Mouse (Mus musculus): ENCODE results near the gene Smad3. TPM values are rescaled to one million over a fixed set of nuclear protein-coding genes. Genes with fewer than 3 reads are reported as not detected.
A peak's percentile ranks its signal among the peaks of the same experiment; 100 is the strongest.

Gene Smad3
- total RNA-seq, 2 experiments from 2014 or later = 24.4 to 31.8 TPM

DNA sequence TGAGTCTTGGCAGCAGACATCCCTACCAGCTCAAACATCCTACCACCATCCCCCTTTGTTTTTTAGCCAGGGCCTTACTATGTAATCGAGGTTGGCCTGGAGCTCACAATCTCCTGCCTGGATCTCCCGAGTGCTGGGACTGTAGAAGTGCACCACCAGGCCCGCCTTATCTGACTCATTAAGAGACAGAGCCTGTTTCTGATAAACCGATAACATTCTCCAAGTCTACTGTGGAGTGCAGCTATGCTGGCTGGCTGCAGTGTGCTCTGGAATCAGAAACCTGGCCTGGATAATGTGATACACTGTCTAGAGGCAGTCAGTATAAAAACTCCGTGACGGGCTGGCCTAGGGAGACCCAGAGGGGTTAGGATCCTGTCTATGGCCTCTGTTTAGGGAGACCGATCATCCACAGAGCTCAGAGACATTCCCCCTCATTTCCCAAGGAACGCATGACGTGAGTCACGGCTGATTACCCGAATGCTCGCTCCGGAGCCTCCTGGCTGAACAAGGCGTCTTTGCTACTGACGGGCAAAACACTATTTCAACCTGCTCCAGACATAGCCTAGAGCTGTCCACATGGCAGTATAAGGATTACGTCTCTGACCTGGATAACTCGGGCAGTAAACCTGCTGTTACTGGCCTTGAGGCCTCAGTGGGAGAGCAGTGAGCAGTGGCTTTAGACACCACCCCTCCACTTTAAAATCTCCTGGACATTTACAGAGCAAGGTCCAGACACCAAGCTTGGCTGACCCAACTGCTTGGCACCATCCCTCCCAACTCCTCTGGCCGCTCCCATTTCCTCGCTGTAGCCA, 11.8 kb downstream of the Smad3 start:
- DNase-seq = peak; percentile 49

DNA sequence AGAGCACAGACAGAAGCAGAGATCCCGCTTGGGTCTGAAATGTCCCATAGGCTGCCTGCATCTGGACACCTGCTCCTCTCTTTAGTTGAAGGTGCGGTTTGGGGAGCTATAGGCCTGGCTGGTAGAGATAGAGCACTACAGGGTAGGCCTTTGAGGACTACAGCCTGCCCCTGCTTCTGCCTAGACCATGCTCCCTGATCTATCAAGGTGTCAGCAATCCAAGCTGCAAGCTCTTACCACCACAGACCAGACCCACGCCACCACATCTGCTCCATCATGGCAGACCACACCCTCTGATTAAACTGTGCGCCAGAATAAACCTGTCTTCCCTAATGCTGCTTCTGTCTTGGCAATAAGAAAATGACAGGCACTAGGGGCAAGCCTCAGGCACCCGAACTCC, 13.2 kb downstream of the Smad3 start:
- no peak for DNase-seq

DNA sequence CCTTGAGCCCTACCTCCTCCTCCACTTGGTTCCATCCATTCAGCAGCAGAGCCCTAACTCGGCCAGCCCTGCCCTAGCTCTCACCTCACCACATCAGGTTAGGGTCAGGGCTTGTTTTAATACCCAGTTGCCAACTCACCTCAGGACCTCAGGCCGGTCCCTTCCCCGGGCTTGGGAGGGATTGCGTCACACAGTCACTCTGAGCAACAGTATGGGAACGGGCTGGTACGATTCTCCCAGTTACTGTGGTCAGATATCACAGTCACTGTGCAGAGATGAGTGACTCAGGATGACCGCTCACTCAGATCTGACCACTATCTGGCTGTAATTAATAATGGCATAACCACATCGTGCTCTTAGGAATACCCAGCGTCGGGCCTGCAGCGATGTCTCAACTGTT, 14.0 kb downstream of the Smad3 start:
- no peak for DNase-seq

DNA sequence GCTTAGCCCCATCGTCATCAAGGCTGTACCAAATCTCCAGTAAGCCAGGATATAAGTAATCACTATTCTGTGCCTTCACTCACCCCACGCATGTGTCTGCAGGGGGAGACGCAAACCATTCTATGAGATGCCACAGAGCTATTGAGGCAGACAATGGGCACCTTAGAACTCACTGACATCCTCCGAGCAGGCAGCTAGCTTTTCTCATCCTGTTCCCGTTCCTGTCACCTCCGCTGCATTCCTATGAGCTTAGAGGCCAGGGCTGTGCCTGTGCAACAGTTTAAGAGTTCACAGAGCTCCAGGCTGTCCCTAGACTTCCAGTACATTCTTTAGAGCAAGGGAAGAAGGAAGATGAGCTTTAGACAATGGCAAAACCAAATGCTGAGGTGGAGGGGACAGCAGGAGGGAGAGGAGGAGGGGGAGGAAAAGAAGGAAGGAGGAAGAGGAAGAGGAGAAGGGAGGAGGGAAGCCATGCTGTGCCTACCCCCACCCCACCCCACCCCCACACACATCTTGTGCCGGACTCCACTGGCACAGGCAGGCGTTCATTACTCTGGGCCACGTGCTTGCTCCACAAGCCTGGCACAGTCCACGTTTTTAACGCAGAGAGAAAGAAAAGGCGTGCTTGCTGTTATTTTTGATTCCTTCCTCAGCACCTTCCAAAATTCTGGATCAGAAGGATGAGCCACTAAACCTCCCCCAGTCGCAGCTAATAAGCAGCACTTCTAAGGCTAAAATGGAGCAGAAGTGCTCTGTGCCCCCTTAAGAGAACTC, 14.7 kb downstream of the Smad3 start:
- no peak for DNase-seq

DNA sequence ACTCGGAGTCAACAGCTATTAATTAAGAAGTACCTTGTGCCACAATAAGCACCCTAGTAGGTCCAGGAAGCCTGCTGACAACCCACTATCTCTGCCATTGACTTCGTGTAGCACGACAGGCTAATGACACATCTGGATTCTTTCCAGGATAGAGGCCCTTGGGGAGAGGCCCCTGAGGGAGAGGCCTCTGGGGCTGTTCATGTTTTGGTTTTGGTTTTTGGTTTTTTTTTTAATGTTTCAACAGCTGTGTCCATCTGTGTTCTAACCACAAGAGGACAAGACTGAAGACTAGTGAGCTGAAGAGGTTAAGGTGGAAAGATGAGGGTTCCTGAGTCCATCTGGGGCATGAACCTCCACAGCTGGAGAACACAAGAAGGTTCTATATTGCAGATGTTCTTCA, 15.5 kb downstream of the Smad3 start:
- peak; percentile 69 for DNase-seq

DNA sequence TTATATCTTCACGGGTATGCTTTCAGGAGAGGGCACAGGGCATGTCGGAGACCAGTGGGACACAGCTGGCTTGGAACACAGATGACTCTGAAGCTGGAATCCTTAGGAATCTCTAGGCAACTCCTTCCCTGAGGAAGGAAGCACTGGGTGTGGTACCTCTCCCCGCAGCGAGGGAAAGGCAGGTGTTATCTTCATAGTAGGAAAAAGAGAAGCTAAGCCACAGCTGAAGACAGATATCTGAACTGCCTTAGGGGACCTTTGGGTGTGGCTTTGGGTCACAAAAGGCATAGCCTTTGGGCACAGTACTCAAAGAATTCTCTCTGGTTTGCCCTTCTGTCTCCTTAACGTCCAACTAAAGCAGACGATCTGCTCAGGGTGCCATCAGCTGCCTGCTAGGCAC, 16.0 kb downstream of the Smad3 start:
- no peak for DNase-seq

DNA sequence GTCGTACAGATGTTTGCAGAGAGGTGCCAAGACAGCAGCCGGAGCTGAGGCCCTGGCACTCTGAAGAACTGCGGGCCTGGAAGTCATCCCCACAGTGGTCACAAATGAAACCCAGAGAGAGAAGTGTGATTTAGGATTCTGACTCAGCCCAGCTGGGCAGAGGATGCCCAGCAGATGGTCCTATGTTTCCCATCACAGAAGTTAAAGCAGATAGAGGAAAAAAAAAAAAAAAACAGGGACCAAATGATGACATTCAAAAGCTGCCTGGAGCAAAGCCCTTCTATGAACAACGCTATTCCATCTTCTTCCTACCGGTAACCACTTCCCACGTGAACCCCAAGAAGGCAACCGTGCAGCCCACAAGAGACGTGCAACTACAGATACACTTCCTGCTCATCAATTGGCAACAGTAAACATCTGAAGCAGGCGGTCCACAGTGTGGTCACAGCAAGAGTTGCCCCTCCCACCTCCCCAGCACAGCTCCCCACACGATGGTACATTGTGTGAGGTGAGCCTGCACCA, 17.4 kb downstream of the Smad3 start:
- DNase-seq = no peak

DNA sequence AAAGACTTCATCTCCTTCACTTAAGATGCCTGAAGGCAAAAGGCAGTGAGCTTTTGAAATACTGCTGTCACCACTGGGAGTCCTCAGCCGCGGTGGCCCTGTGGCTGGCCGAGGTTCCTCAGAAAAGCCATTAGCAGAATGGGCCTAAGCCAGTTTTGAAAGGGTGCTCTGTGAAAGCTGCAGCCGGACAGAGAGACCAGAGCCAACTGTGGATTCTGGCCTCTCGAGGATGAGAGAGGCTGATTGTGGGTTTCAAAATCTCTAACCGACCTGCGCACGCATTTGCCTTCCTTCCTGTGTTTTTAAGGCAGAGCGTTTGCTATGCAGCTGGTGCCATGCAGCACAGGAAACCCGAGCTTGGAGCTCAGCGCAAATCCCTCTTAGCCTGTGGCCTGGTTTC, 19.0 kb downstream of the Smad3 start:
- DNase-seq = peak; percentile 56

DNA sequence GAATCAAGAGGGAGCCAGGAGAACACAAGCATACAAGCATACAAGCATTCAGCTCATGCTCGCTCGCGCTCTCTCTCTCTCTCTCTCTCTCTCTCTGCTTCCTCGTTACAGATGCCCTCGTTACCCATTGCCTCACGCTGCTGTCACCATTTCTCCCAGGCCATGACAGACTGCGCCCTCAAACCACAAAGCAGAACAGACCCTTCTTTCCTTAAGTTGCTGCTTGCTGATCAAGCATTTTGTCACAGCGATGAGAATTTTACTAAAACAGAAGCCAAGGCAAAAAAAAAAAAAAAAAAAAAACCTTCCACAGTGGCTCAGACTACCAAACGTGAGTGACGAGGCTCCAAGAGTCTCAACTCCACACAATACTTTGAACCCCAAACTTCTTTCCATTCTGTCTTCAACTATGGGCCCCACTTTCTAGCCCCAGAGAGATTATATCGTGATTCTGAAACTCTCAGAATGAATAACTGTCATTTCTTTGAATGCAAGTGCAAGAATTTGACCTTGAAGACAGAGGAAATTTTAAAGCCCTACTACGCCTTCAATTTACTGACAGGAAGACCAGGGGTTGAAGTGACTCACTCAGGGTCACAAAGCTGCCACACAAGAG, 19.6 kb downstream of the Smad3 start:
- no peak for DNase-seq

DNA sequence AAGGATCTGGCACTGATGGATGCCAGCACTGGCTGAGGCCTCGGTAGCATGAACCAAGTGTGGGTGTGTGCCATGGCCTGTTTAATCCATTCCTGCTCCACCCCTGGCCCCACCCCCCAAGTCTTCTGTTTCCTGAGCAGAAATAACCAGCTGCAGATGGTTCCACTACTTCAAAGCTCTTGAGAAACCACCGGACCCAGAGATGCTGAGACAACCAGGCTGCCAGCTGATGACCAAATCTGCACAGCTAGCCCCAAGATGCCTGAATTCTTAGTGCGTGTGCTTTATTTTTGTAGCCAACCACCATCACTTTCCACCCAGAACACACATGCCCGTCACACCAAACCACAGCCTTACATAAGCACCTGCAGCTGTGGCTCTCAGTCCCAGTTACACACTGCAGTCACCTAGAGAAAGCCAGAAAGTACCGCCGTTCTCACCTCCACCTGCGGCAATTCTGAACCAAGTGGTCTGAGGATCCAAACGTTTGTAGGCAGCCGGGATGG, 20.3 kb downstream of the Smad3 start:
- peak; percentile 38 for DNase-seq

DNA sequence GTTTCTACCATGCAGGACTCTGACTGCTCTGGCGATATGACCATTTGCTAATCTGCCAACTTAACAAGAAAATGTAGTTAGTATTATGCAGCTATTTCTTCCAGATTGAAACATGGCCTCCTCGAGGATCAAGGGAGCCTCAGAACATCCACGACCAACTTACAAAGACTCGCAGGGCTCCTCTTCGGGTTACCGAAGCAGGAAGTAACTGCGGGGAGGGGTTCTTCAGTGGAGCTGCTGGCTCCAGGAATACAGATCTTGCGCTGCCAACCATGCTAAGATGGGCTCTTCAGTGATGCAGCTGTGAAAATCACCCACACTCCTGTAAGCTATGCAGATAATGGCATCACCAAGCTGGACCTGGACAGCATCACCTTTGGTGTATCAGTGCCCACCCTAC, 23.5 kb downstream of the Smad3 start:
- DNase-seq = no peak

DNA sequence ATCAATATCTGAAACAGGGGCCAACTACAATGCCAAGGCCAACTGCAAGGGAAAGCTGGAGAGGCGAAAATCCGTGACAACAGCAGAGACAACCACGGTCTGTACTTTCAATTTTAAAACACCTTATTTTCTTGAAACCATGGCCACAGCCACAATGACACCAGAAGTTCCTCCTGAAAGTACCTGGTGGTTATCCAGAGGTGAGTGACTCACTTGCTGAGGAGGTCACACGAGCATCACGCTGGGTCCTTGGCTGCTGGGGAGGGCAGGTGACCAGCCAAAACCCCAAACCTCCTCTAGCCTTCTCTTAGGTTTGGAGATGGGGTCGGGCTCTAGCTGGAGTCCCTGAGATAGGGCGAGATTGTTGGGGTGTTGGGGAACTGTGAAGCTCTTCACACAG, 25.1 kb downstream of the Smad3 start:
- DNase-seq = no peak

DNA sequence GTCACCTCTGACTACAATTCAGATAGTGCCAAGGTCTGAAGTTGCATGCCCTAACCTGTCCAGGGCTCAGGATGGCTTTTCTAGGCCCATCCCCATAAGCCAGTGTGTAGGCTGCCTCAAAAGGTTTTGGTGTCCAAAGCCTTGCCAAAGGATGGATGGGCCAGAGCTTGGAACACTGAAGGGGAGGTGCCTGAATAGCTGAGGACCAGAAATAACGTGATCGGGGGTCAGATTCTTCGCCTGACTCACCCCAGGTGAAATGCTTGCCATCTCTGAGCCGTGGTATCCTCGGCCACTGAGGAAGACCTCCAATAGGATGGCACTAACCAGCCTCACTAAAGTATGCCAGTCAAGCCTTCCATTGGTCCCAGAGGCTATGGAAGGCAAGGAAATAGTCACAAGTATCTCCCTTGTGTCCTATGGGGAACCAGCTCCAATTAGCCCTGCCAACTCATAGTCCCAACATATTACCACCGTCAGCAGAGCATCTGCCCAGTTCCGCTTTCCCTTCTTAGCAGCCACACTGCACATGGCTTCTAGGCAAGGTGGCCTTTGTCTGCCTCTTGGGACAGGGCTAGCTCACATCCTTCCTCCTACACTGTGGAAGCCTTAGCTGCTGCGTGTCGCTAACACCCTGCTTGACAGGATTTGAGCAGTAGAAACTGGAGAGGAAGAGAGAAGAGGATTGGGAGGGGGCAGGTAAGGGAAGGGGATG, 26.5 kb downstream of the Smad3 start:
- no peak for DNase-seq

DNA sequence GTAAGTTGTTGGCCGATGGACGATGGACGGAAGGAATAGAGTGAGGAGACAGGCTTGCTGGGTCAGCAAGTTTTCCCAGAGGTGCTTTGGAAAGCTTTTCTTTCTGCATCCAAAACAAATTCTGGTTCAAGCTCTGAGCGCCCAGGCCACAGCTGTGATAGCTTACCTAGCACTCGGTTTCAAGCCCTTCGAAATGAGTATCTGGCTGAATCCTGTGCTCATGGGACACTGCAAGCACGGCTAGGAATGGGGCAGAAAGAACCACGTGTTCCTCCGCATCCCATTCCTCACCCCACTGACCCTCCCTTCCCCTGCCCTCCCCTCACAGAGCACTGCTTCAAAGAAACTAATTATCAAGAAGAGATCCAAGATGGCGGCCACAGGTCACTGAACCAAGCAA, 28.8 kb downstream of the Smad3 start:
- DNase-seq = no peak

DNA sequence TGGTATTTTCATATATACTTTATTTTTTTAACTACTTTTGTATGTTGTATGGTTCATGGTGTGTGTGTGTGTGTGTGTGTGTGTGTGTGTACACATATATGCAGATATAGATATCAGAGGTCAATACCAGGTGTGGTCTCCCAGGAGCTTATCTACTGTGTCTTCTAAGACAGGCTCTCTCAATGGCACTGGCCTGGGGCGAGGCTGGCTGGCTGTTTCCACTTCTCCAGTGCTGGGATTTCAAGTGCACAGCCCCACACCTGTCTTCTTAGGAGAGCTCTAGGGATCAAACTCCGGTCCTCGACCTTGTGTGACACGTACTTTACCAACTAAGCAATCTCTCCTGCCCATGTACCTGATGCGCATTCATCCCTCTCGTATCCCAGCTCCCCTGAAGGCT, 30.7 kb downstream of the Smad3 start:
- DNase-seq = no peak

DNA sequence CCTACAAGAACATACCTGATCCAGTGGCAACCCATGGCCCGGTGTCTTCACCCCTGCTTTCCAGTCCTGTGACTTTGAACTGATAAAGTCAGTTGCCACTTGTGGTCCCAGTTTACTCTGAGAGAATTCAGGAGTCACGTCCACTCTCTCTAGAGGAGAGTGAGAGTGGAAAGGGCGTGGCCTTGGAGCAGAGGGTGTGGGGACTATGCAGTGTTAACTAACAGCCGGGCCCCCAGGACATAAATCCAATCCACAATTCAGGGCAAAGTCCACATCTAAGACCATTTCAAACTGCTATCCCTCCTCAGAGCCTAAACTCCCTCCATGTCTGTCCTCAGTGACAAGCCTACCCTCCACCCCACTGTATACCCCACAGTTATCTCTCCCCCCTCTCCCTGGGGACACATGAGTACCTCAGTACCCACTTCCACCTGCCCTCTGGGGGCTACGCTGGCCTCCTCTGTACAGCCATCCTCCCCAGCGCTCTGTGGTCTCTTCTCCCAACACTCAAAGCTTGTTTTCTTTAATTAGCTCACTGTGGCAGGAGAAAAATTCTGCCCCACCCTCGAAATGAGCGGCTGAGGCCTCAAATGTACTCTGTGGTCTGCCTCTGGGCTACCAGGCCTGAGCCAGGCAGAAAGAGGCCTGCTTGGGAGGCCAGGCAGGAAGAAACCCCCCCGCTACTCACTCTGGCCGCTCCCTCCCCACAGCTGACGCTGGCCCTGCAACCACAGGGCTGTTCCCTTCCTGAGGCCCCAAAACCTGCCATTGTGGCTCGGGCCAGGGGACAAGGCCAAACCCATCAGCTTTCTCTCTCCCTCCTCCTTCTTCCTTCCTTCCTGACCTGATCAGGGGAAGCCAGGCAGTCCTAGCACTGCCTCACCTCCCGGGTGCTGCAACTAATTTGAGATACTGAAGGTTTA, 31.4 kb downstream of the Smad3 start:
- peak; percentile 41 for DNase-seq

DNA sequence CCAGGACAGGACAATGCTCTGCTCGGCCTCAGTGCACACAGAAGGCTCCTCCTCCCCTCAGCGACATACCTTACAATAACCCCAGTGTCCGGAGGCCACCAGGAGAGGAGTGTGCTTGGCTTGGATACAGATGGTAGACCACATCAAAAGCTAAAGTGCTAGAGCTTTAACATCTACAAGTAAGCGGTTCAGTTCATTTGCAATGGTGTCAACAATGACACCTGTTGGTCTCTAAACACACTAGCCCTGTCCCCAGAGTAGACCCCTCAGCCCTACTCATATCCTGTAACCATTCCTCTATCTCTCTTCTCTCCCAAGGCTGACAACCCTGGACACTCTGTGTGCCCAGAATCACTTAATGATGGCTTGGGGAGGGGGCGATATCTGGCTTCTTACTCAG, 33.0 kb downstream of the Smad3 start:
- no peak for DNase-seq

DNA sequence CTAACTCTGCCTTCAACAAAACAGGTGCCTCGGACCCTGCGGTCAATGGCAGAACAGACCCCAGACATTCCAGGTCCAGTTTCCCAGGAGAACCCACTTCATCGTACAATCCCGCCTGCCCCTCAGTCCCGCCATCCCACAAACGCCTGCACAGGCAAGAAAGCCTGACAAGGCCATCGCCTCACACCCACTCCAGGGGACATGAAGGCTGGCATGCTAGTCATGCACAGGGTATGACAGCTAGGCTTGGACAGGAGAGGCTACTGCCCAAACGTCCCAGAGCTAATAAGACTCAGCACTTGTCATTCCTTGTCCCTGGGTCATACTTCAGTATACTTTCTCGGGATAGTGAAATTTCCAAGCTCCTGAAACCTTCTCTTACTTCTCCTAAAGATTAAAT, 34.9 kb downstream of the Smad3 start:
- no peak for DNase-seq

DNA sequence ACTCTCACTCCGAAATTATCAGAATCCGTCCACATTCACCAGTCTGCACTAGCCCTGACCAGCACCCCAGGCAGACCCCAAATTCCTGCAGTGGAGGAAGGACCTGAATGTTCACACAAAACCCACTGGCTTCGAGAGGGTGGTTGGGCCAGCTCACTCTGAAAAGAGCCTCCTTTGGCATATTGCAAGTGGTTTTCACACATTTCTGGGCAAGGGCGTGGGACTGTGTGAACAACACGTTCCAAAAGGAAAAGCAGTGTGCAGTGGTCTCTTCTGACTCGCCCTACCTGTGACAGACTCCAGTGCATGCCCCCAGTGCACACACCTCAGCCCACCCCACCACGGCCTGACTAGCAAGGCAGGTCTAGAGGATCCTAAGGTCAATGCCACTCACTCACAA, 35.4 kb downstream of the Smad3 start:
- no peak for DNase-seq

DNA sequence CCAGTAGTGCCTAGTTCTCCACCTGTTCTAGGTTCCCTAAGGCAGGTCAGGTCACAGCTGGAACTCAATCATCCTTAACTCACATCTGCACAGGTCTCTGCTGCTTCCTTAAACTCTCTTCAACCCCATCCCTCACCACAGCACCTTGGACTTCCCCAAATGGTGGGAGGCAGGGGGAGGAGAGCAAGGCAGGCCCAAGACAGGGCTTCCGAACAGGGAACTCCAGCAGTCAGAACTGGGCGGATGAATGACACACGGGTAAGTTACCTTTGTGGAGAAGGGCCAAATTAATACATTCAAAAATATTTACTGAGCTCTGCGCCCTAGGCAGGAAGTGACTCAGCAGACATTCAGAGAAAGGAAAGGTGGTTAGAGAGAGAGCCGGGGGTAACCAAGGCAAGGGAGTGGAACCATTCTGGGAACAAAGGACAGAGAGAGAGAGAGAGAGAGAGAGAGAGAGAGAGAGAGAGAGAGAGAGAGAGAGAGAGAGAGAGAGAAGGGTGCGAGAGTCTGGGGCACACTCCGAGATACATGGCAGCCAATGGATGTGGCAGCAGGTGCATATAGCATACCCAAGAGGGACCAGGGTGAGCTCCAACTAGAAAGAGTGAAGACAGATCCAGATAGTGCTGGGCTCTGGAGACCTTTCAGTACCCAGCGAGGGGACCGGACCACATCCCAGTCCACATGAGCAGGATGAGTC, 36.1 kb downstream of the Smad3 start:
- no peak for DNase-seq
